ENCODE assay signal across 16 mouse cellular contexts in the genomic region with DNA sequence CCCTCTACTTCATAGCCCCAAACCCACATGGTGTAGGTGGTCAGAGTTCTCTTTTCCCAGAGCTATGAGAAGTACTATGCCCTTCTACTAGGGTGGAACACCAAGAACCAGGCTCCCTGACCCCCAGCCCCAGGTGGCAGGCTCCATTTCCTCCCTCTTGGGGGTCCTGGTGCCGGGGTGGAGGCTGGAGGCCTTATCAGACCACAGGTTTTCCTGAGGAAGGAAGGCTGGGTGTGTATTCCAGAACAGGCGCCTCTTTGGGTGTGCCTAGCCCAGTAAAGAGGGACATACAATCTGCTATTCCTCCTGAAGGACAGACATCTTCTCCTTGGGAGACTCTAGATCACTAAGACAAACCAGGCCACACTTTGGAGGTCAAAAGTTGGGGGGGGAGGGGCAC. TPM values are rescaled to one million over a fixed set of nuclear protein-coding genes. Genes with fewer than 3 reads are reported as not detected.
DNase-seq lines count a peak whose midpoint lies in the region; ATAC-seq lines count a peak whose summit lies in the region.
"Had no signal": no experiment of that assay in that cellular context is flagged by ENCODE, and none has a peak within 500 bp of the region (broad histone marks: within the 10 kb centered on the region; RNA-seq: fewer than 3 reads in every experiment).

No protein-coding gene starts in this region.

- no peaks in the 10 kb centered on the region for H3K9me3 ChIP-seq in kidney, embryonic 15.5 days (replicated peaks)
- no peaks in the 10 kb centered on the region for H3K9me3 ChIP-seq in heart, embryonic 15.5 days (replicated peaks)
- no peaks in the 10 kb centered on the region for H3K9me3 ChIP-seq in hindbrain, embryonic 14.5 days (ENCODE audit: control insufficient read depth, low read length)
- H3K9me3 ChIP-seq: midbrain, embryonic 12.5 days had no signal

- H3K27ac ChIP-seq in kidney, embryonic 15.5 days, result 0 out of 2 replicates have a peak overlapping the region, but pooled peaks have one; percentile 42
- peak overlapping the region; percentile 72; the same call in 1 of the 2 replicates for H3K27ac ChIP-seq in heart, embryonic 15.5 days
- no peak overlapping the region for H3K27ac ChIP-seq in hindbrain, embryonic 14.5 days
- H3K27ac ChIP-seq: midbrain, embryonic 12.5 days had no signal

- DNase-seq in adrenal gland, postnatal 36 days, result peak; percentile 27 to 51
- DNase-seq in adrenal gland, postnatal 4 days (ENCODE audit: low spot score in 2 of 2), result no peak
- no peak for DNase-seq in kidney, postnatal 10 days
- peak; percentile 43 for DNase-seq in lung, postnatal 14 days
- no peak for DNase-seq in hindbrain, embryonic 14.5 days (ENCODE audit: low spot score)
- DNase-seq: adrenal gland, postnatal 10 days; gastrocnemius, postnatal 25 days had no signal

- no peaks in the 10 kb centered on the region for H3K36me3 ChIP-seq in kidney, embryonic 15.5 days
- H3K36me3 ChIP-seq in heart, embryonic 15.5 days, result no peaks in the 10 kb centered on the region
- H3K36me3 ChIP-seq in hindbrain, embryonic 14.5 days (replicated peaks; ENCODE audit: control insufficient read depth, insufficient read depth), result no peaks in the 10 kb centered on the region
- H3K36me3 ChIP-seq: midbrain, embryonic 12.5 days had no signal

- no peak overlapping the region for H3K9ac ChIP-seq in kidney, embryonic 15.5 days
- H3K9ac ChIP-seq in heart, embryonic 15.5 days, result no peak overlapping the region
- no peak overlapping the region for H3K9ac ChIP-seq in hindbrain, embryonic 14.5 days
- H3K9ac ChIP-seq: midbrain, embryonic 12.5 days had no signal

- H3K27me3 ChIP-seq in kidney, embryonic 15.5 days, result no peaks in the 10 kb centered on the region
- no peaks in the 10 kb centered on the region for H3K27me3 ChIP-seq in heart, embryonic 15.5 days
- H3K27me3 ChIP-seq in hindbrain, embryonic 14.5 days (ENCODE audit: control insufficient read depth, insufficient read depth, low read length), result no peaks in the 10 kb centered on the region
- H3K27me3 ChIP-seq: midbrain, embryonic 12.5 days had no signal

- H3K4me3 ChIP-seq in kidney, embryonic 15.5 days (replicated peaks), result no peak overlapping the region
- no peak overlapping the region for H3K4me3 ChIP-seq in heart, embryonic 15.5 days
- no peak overlapping the region for H3K4me3 ChIP-seq in hindbrain, embryonic 14.5 days (replicated peaks; ENCODE audit: low read length)
- H3K4me3 ChIP-seq: midbrain, embryonic 12.5 days had no signal

- no peak overlapping the region for H3K4me2 ChIP-seq in kidney, embryonic 15.5 days
- H3K4me2 ChIP-seq in heart, embryonic 15.5 days, result no peak overlapping the region
- no peak overlapping the region for H3K4me2 ChIP-seq in hindbrain, embryonic 14.5 days (replicated peaks)
- H3K4me2 ChIP-seq: midbrain, embryonic 12.5 days had no signal

- ATAC-seq in kidney, embryonic 15.5 days (replicated peaks; ENCODE audit: low FRiP score), result no peak
- no peak for ATAC-seq in heart, embryonic 15.5 days (replicated peaks; ENCODE audit: insufficient number of reproducible peaks, insufficient read depth, low FRiP score, low read depth)
- no peak for ATAC-seq in erythroblast, adult 5-6 weeks (replicated peaks; ENCODE audit: low FRiP score, poor library complexity, severe bottlenecking)
- no peak for ATAC-seq in hindbrain, embryonic 14.5 days (ENCODE audit: low FRiP score)
- ATAC-seq: hindbrain, embryonic 16.5 days had no signal

- 77% methylated on average over 2 of the region's 2 CpGs for WGBS in kidney, embryonic 15.5 days
- WGBS in heart, embryonic 15.5 days, result 71% methylated on average over 2 of the region's 2 CpGs
- 79% methylated on average over 2 of the region's 2 CpGs for WGBS in hindbrain, embryonic 14.5 days

- H3K4me1 ChIP-seq in kidney, embryonic 15.5 days, result peaks cover 26% of the 10 kb centered on the region
- peaks cover 29% of the 10 kb centered on the region for H3K4me1 ChIP-seq in heart, embryonic 15.5 days (replicated peaks)
- no peaks in the 10 kb centered on the region for H3K4me1 ChIP-seq in hindbrain, embryonic 14.5 days (replicated peaks; ENCODE audit: control insufficient read depth, insufficient read depth, low read length)
- H3K4me1 ChIP-seq: midbrain, embryonic 12.5 days had no signal

RNA-seq across cellular contexts. Expression of gene Zbtb46, which starts 11.1 kb away (rescaled TPM):
- total RNA-seq in adrenal gland, postnatal 36 days (2021), result 10 to 100 TPM; 16.7 to 17.5 TPM
- total RNA-seq in adrenal gland, postnatal 4 days (2021), result 10 to 100 TPM; 27.3 to 28.4 TPM
- 25.5 and 28.0 TPM in 2 replicates for polyA plus RNA-seq in kidney, embryonic 15.5 days (2015; fragmentation: Nextera tagmentation; extraction: Ambion mirVana)
- 8.6 and 10.4 TPM in 2 replicates for polyA plus RNA-seq in heart, embryonic 15.5 days (2015; fragmentation: Nextera tagmentation; extraction: Ambion mirVana)
- 1.9 and 2.9 TPM in 2 replicates for total RNA-seq in erythroblast, adult 5-6 weeks (2015; ENCODE audit: low replicate concordance)
- 5.4 and 6.2 TPM in 2 replicates for total RNA-seq in erythroblast, adult 5-6 weeks (2017; ENCODE audit: low replicate concordance)
- 19.2 and 20.2 TPM in 2 replicates for polyA plus RNA-seq in hindbrain, embryonic 14.5 days (2014; fragmentation: Nextera tagmentation; extraction: Ambion mirVana)

RNA-seq across cellular contexts. Expression of gene Abhd16b, which starts 22.7 kb away (rescaled TPM):
- total RNA-seq in adrenal gland, postnatal 36 days (2021), result not detected
- total RNA-seq in adrenal gland, postnatal 4 days (2021), result not detected
- polyA plus RNA-seq in kidney, embryonic 15.5 days (2015; fragmentation: Nextera tagmentation; extraction: Ambion mirVana), result 0.30 TPM in 1 of 2 replicates, not detected in the other
- 0.10 and 0.26 TPM in 2 replicates for polyA plus RNA-seq in heart, embryonic 15.5 days (2015; fragmentation: Nextera tagmentation; extraction: Ambion mirVana)
- not detected in 2 replicates for total RNA-seq in erythroblast, adult 5-6 weeks (2015; ENCODE audit: low replicate concordance)
- not detected in 2 replicates for total RNA-seq in erythroblast, adult 5-6 weeks (2017; ENCODE audit: low replicate concordance)
- polyA plus RNA-seq in hindbrain, embryonic 14.5 days (2014; fragmentation: Nextera tagmentation; extraction: Ambion mirVana), result not detected in 2 replicates
- total RNA-seq: adrenal gland, postnatal 10 days; gastrocnemius, postnatal 25 days; layer of hippocampus, adult 8-10 months; left cerebral cortex, postnatal 36 days had no signal
- polyA plus RNA-seq: liver, embryonic 16.5 days; midbrain, embryonic 12.5 days; small intestine, adult 2 months had no signal

RNA-seq across cellular contexts. Expression of gene Tpd52l2, which starts 26.7 kb away (rescaled TPM):
- total RNA-seq in adrenal gland, postnatal 36 days (2021), result 100 to 1,000 TPM; 104 to 114 TPM
- total RNA-seq in adrenal gland, postnatal 4 days (2021), result 100 to 1,000 TPM; 120 to 121 TPM
- polyA plus RNA-seq in kidney, embryonic 15.5 days (2015; fragmentation: Nextera tagmentation; extraction: Ambion mirVana), result 162 and 169 TPM in 2 replicates
- 105 and 117 TPM in 2 replicates for polyA plus RNA-seq in heart, embryonic 15.5 days (2015; fragmentation: Nextera tagmentation; extraction: Ambion mirVana)
- total RNA-seq in erythroblast, adult 5-6 weeks (2015; ENCODE audit: low replicate concordance), result 21.3 and 27.5 TPM in 2 replicates
- 25.3 and 41.0 TPM in 2 replicates for total RNA-seq in erythroblast, adult 5-6 weeks (2017; ENCODE audit: low replicate concordance)
- polyA plus RNA-seq in hindbrain, embryonic 14.5 days (2014; fragmentation: Nextera tagmentation; extraction: Ambion mirVana), result 105 and 109 TPM in 2 replicates

RNA-seq across cellular contexts. Expression of gene Dnajc5, which starts 50.0 kb away (rescaled TPM):
- 10 to 100 TPM; 92.9 to 93.7 TPM for total RNA-seq in adrenal gland, postnatal 36 days (2021)
- 100 to 1,000 TPM; 120 to 131 TPM for total RNA-seq in adrenal gland, postnatal 4 days (2021)
- polyA plus RNA-seq in kidney, embryonic 15.5 days (2015; fragmentation: Nextera tagmentation; extraction: Ambion mirVana), result 84.4 and 88.6 TPM in 2 replicates
- 70.3 and 83.3 TPM in 2 replicates for polyA plus RNA-seq in heart, embryonic 15.5 days (2015; fragmentation: Nextera tagmentation; extraction: Ambion mirVana)
- 8.2 and 17.1 TPM in 2 replicates for total RNA-seq in erythroblast, adult 5-6 weeks (2015; ENCODE audit: low replicate concordance)
- total RNA-seq in erythroblast, adult 5-6 weeks (2017; ENCODE audit: low replicate concordance), result 12.7 and 14.8 TPM in 2 replicates
- 234 and 264 TPM in 2 replicates for polyA plus RNA-seq in hindbrain, embryonic 14.5 days (2014; fragmentation: Nextera tagmentation; extraction: Ambion mirVana)

Comparison
In these comparisons a context has a peak if more than half of its experiments do, and no peak if none do; other contexts are left out.
1. DNase-seq: peak in adrenal gland, postnatal 36 days (2 of 2) and lung, postnatal 14 days (single experiment); none in adrenal gland, postnatal 4 days (0 of 2), kidney, postnatal 10 days (single experiment) and hindbrain, embryonic 14.5 days (single experiment).